Mouse (Mus musculus) thymus, postnatal 0 days (tissue): ENCODE results near the gene Wap. TPM values are rescaled to one million over a fixed set of nuclear protein-coding genes. Genes with fewer than 3 reads are reported as not detected.

Source experiments
- DNase-seq: peaks from one replicate; pipeline ENCODE4 v3.0.0-alpha.2; 2015; ENCODE audit warnings: low spot score
- polyA plus RNA-seq: library from polyadenylated mRNA; unstranded; fragments of >200 nt; fragmentation: Nextera tagmentation; extraction: Ambion mirVana; gene quantifications from 2 replicates; pipeline ENCODE4 v1.2.1, GENCODE M21; 2015

Gene Wap
- polyA plus RNA-seq = 0.29 and 0.53 TPM in 2 replicates

GRCm38 (mm10) chr11:6638537-6638936 is at the start of gene Wap:
TSS of gene Wap (minus strand) at chr11:6638637.
- DNase-seq = no peak

GRCm38 (mm10) chr11:6684741-6685140 is 46.3 kb upstream of the Wap start:
- DNase-seq = no peak

- peak; percentile 40 for DNase-seq
Observed at GRCm38 (mm10) chr11:6680397-6680818, 42.0 kb upstream of the Wap start.

- peak; percentile 74 for DNase-seq
Observed at GRCm38 (mm10) chr11:6679694-6680396, 41.4 kb upstream of the Wap start.

- no peak for DNase-seq
Observed at GRCm38 (mm10) chr11:6677530-6677929, 39.1 kb upstream of the Wap start.

GRCm38 (mm10) chr11:6676641-6677040 is 38.2 kb upstream of the Wap start:
- no peak for DNase-seq

- DNase-seq = no peak
Observed at GRCm38 (mm10) chr11:6675402-6675801, 37.0 kb upstream of the Wap start.

GRCm38 (mm10) chr11:6674701-6675100 is 36.3 kb upstream of the Wap start:
- no peak for DNase-seq

GRCm38 (mm10) chr11:6670826-6671225 is 32.4 kb upstream of the Wap start:
- no peak for DNase-seq

GRCm38 (mm10) chr11:6670044-6670443 is 31.6 kb upstream of the Wap start:
- no peak for DNase-seq

- DNase-seq = no peak
Observed at GRCm38 (mm10) chr11:6669041-6669440, 30.6 kb upstream of the Wap start.

- no peak for DNase-seq
Observed at GRCm38 (mm10) chr11:6666634-6667033, 28.2 kb upstream of the Wap start.

GRCm38 (mm10) chr11:6661206-6661605 is 22.8 kb upstream of the Wap start:
- no peak for DNase-seq

- DNase-seq = peak; percentile 75
Observed at GRCm38 (mm10) chr11:6658271-6658670, 19.8 kb upstream of the Wap start, which contains the start of gene Ramp3. TSS of gene Ramp3 (plus strand) at chr11:6658521.

GRCm38 (mm10) chr11:6654903-6655302 is 16.5 kb upstream of the Wap start:
- peak; percentile 89 for DNase-seq

- DNase-seq = peak; percentile 54
Observed at GRCm38 (mm10) chr11:6652978-6653377, 14.5 kb upstream of the Wap start.

- peak; percentile 79 for DNase-seq
Observed at GRCm38 (mm10) chr11:6650519-6650918, 12.1 kb upstream of the Wap start.

- peak; percentile 58 for DNase-seq
Observed at GRCm38 (mm10) chr11:6647831-6648724, 9.6 kb upstream of the Wap start.

GRCm38 (mm10) chr11:6644566-6644965 is 6.1 kb upstream of the Wap start:
- no peak for DNase-seq

GRCm38 (mm10) chr11:6639072-6639471 is 635 bp upstream of the Wap start:
- no peak for DNase-seq

- peak; percentile 29 for DNase-seq
Observed at GRCm38 (mm10) chr11:6636150-6636549, 2.3 kb downstream of the Wap start.

GRCm38 (mm10) chr11:6629655-6630054 is 8.8 kb downstream of the Wap start:
- peak; percentile 36 for DNase-seq
